Mouse (Mus musculus): ENCODE data around the gene Hdgf.

DNA sequence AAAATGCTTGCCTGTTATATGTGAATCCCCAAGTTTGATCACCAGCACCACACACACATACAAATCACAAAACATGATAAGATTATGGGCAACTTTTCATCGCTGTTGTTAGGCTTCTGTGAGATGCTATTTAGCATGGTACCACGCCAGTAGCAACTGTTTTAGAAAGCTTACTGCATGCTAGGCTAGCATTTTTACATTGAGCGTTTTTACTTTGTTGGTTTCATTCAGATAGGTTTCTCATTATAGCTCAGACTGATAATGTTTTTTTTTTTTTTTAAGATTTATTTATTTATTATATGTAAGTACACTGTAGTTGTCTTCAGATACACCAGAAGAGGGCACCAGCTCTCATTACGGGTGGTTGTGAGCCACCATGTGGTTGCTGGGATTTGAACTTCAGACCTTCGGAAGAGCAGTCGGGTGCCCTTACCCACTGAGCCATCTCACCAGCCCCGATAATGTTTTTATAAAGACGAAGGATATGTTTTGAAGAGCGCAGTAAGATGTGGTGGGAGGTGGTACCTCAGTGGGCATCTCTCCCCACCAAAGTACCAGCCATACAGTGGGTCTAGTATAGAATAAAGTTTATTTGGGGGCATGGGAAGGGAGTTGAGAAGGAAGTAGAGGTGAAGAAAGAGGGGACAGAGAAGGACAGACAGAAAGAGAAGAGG lies 14.3 kb downstream of the Hdgf start:
- TF ChIP-seq CTCF (IDR thresholded peaks at IDR 0.05; ENCODE audit: low read depth) (peak; percentile 37), EP300 (IDR thresholded peaks at IDR 0.05; ENCODE audit: low read depth) (no peak)

All from liver, postnatal 0 days (tissue).